Mouse (Mus musculus) right cerebral cortex, adult 18-20 months (tissue): ENCODE data around the gene Lipc.

Source experiments
- DNase-seq: peaks from one replicate; pipeline ENCODE4 v3.0.0; 2022; ENCODE audit warnings: mixed read lengths

Gene Lipc

GRCm38 (mm10) chr9:70954226-70954625 is 2.2 kb upstream of the Lipc start:
- peak; percentile 40 for DNase-seq

- no peak for DNase-seq
Observed at GRCm38 (mm10) chr9:70949336-70949735, 2.7 kb downstream of the Lipc start.

GRCm38 (mm10) chr9:70947312-70947711 is 4.7 kb downstream of the Lipc start:
- DNase-seq = no peak

GRCm38 (mm10) chr9:70942686-70943333 is 9.2 kb downstream of the Lipc start:
- DNase-seq = no peak

GRCm38 (mm10) chr9:70939752-70940501 is 12.1 kb downstream of the Lipc start:
- no peak for DNase-seq

- DNase-seq = no peak
Observed at GRCm38 (mm10) chr9:70938850-70939249, 13.2 kb downstream of the Lipc start.

GRCm38 (mm10) chr9:70938134-70938533 is 13.9 kb downstream of the Lipc start:
- DNase-seq = no peak

- no peak for DNase-seq
Observed at GRCm38 (mm10) chr9:70934587-70935295, 17.3 kb downstream of the Lipc start.

- DNase-seq = no peak
Observed at GRCm38 (mm10) chr9:70930641-70931020, 21.4 kb downstream of the Lipc start.

- DNase-seq = no peak
Observed at GRCm38 (mm10) chr9:70929840-70930640, 22.0 kb downstream of the Lipc start.

- no peak for DNase-seq
Observed at GRCm38 (mm10) chr9:70928472-70928871, 23.6 kb downstream of the Lipc start.

- no peak for DNase-seq
Observed at GRCm38 (mm10) chr9:70927701-70928100, 24.3 kb downstream of the Lipc start.

GRCm38 (mm10) chr9:70926820-70927588 is 25.0 kb downstream of the Lipc start:
- no peak for DNase-seq

- no peak for DNase-seq
Observed at GRCm38 (mm10) chr9:70925225-70925624, 26.8 kb downstream of the Lipc start.

GRCm38 (mm10) chr9:70924763-70925162 is 27.3 kb downstream of the Lipc start:
- no peak for DNase-seq

GRCm38 (mm10) chr9:70921781-70922565 is 30.1 kb downstream of the Lipc start:
- DNase-seq = no peak

GRCm38 (mm10) chr9:70921132-70921531 is 30.9 kb downstream of the Lipc start:
- DNase-seq = no peak

GRCm38 (mm10) chr9:70919271-70919670 is 32.8 kb downstream of the Lipc start:
- DNase-seq = no peak

GRCm38 (mm10) chr9:70916516-70916915 is 35.5 kb downstream of the Lipc start:
- no peak for DNase-seq

- no peak for DNase-seq
Observed at GRCm38 (mm10) chr9:70915356-70915685, 36.7 kb downstream of the Lipc start.

GRCm38 (mm10) chr9:70914659-70915355 is 37.2 kb downstream of the Lipc start:
- DNase-seq = no peak
